Mouse (Mus musculus) mesoderm, embryonic 11.5 days (tissue): ENCODE measurements around the gene Gm5868.
"Not testable (repeated sequence)": the region's sequence is repeated elsewhere in the genome, so short reads cannot be mapped to it uniquely, and the experiment has no call there.

Experiments used
- DNase-seq: peaks from one replicate; pipeline ENCODE4 v3.0.0-alpha.2; 2012; ENCODE audit warnings: low read depth, low spot score

Gene Gm5868

GRCm38 (mm10) chr5:72587192-72587681 is at the start of gene Gm5868:
Gene Gm5868 (minus strand): TSS chr5:72587551.
- DNase-seq = peak; percentile 20

- no peak for DNase-seq
Observed at GRCm38 (mm10) chr5:72636576-72636975, 49.2 kb upstream of the Gm5868 start.

GRCm38 (mm10) chr5:72636122-72636521 is 48.8 kb upstream of the Gm5868 start:
- no peak for DNase-seq

GRCm38 (mm10) chr5:72634791-72635271 is 47.5 kb upstream of the Gm5868 start:
- no peak for DNase-seq

GRCm38 (mm10) chr5:72630026-72630425 is 42.7 kb upstream of the Gm5868 start:
- no peak for DNase-seq

- no peak for DNase-seq
Observed at GRCm38 (mm10) chr5:72621022-72621421, 33.7 kb upstream of the Gm5868 start.

- DNase-seq = no peak
Observed at GRCm38 (mm10) chr5:72617413-72617812, 30.1 kb upstream of the Gm5868 start.

DNA sequence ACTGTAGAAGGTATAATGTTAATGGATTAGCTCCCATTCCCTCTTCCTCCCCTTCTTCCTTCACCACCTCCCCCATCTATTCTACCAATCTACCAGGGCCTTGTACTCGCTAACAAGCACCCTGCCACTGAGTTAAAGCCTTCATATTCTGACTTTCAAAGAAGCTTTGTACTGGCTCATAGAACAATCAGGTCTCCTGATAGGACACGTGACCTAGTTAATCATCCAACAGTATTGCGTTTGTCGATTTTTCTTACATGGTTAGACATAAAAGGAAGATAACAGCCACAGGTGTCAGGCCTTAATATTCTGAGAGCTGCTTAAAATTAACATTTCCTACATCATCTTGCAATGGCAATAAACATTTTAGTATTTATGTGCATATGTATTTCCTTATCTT is 15.8 kb upstream of the Gm5868 start:
- DNase-seq = no peak

DNA sequence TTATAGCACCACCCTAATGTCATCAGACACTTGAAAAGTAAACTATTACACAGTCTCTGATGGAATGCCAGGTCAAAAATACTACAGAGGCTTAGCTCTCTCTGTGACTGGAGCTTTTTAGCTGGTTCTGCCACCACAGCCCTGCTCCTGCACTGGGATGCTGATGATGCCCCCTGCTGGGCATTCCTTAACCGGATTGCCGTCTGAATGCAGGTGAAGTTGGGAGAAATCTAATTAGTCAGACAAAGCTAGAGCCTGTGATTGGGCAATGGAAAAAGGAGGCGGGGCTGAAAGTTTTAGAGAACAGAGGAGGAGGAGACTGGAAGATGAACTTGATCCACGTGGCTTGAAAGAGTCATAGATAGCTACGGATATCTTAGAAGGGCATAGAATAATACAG is 13.7 kb upstream of the Gm5868 start:
- DNase-seq = peak; percentile 66

DNA sequence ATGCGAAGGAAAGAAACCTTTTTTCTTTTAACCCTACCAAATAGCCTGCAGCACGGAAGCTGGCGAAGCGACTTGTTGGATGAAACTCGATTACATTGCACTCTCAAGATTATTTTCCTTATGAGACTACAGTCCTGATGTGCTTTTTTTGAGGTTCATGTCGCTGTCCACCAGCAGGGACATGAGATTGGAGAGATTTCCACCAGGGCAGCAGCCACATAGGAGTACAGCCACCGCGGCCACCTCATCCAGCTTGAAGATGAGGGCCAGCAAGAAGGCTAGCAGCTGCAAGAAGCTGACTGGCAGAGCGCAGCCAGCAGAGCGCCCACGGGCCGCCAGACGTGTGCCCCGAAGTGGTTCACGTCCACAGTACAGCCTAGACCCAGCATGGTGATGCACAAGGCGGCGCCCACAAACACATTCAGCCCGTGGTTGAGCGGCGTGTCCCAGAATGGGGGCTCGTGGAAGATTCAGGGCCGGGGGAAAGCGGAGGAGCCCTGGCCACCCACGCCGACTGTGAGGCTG is 622 bp downstream of the Gm5868 start:
- not testable (repeated sequence) for DNase-seq

DNA sequence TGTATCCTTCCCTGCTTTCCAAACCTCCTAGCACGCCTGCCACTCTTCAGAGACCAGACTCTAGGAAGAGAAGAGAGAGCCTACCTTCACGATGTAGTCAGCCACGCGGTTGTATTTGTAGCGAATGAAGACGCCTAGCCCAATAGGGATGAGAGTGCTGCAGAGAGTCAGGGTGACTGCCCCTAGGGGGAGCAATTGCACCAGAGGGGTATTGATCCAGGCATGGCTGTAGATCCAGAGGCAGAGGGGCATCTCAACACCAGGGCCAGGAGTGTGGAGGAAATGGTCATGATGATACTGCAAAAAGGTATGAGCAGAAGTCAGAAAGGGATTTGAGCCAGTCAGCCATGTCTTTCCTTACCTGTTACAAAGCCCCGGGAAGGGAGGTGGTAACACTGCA is 1.2 kb downstream of the Gm5868 start:
- not testable (repeated sequence) for DNase-seq

DNA sequence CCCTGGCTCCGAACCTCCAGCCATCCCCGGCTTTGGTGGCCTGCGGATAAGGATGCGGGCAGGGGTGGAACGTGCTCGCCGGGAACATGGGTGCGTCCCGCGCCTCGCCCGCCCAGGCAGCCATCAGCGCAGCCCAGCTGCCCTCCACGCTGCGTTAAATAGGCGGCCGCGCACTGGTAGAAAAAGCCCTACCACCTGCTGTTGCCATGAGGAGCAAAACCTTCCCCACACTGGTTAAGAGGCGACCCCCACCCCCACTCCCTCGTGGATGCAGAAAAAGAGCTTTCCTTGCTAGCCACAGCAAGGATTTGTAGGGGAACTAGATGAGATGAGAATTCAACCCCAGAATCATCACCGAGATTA is 6.4 kb downstream of the Gm5868 start, which contains the start of gene Zar1:
Zar1 (minus strand) TSS at position 285 of the 363 bp plus-strand sequence.
- peak; percentile 23 for DNase-seq

GRCm38 (mm10) chr5:72580088-72580969 is 7.0 kb downstream of the Gm5868 start:
- DNase-seq = not testable (repeated sequence)

GRCm38 (mm10) chr5:72579599-72579998 is 7.8 kb downstream of the Gm5868 start:
- DNase-seq = peak; percentile 23

GRCm38 (mm10) chr5:72565621-72566020 is 21.7 kb downstream of the Gm5868 start:
- DNase-seq = no peak

DNA sequence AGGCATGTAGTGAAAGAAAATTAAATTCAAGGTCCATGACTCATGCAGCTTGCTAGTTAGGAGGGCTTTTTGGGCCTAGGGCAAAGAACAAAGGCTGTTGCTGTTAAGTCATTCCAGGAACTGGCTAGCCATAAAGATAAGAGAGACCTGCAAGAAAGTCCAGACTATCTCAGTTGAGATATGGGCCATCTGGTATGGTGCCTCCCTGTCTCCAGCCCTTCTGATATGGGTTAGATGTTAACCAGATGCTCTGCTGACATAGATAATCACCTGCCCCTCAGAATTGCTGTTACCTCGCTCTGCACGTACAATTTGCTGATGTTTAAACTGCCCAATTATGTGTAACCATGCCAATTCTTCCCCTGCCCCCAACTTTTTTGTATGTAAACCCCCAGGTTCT is 24.2 kb downstream of the Gm5868 start:
- not testable (repeated sequence) for DNase-seq

GRCm38 (mm10) chr5:72560976-72561628 is 26.2 kb downstream of the Gm5868 start:
- no peak for DNase-seq

GRCm38 (mm10) chr5:72559544-72560049 is 27.8 kb downstream of the Gm5868 start, which contains the start of gene Nfxl1:
Gene Nfxl1 (minus strand): TSS chr5:72559684.
- peak; percentile 99 for DNase-seq

GRCm38 (mm10) chr5:72558716-72559526 is 28.4 kb downstream of the Gm5868 start:
- DNase-seq = no peak

GRCm38 (mm10) chr5:72556245-72556644 is 31.1 kb downstream of the Gm5868 start:
- no peak for DNase-seq

DNA sequence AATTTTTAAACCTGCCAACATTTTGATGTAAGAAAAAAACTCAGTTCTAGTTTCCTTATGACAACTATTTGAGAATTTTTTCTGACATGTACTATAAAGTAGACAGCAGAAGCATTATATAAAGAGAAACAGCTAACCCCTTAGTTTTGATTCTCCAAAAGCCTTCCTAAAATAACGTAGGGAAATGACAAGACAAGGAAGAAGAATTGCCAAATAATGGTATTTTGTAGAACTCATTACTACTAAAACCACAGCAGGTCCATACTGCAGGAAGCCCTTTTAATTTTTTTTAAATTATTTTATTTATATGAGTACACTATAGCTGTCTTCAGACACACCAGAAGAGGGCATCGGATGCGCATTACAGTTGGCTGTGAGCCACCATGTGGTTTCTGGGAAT is 36.1 kb downstream of the Gm5868 start:
- DNase-seq = no peak
